Mouse (Mus musculus): Measurements from ENCODE around the gene Zbtb7a. TPM values are rescaled to one million over a fixed set of nuclear protein-coding genes. Genes with fewer than 3 reads are reported as not detected.
A peak's percentile ranks its signal among the peaks of the same experiment; 100 is the strongest.

Zbtb7a gene
- polyA plus RNA-seq, 1 experiment from 2014 or later = 34.2 TPM

- Histone ChIP-seq H3K9me3 (ENCODE audit: control insufficient read depth, low read length) (no peaks in the 10 kb centered on the region), H3K4me3 (ENCODE audit: low read depth, low read length) (peak overlapping the region; percentile 97; the same call in 1 of the 2 replicates), H3K36me3 (ENCODE audit: control insufficient read depth, insufficient read depth, low read length) (peaks cover 34% of the 10 kb centered on the region), H3K4me1 (replicated peaks; ENCODE audit: control insufficient read depth, insufficient read depth, low read length) (peaks cover 44% of the 10 kb centered on the region), H3K4me2 (peak overlapping the region; percentile 99), H3K27ac (ENCODE audit: low read depth, low read length) (0 out of 2 replicates have a peak overlapping the region, but pooled peaks have one; percentile 3), H3K9ac (ENCODE audit: low read depth, low read length) (peak overlapping the region; percentile 89; the same call in 1 of the 2 replicates), H3K27me3 (replicated peaks; ENCODE audit: control insufficient read depth, insufficient read depth, low read length) (no peaks in the 10 kb centered on the region)
- no peak for DNase-seq (ENCODE audit: low spot score)
- 74% methylated on average over 7 of the region's 7 CpGs for WGBS
- ATAC-seq (replicated peaks; ENCODE audit: low FRiP score) = no peak
These were observed 6.6 kb downstream of the Zbtb7a start for GRCm38 (mm10) chr10:81141455-81142210.

GRCm38 (mm10) chr10:81142551-81142981 is 7.5 kb downstream of the Zbtb7a start:
- H3K4me2 ChIP-seq = 0 out of 2 replicates have a peak overlapping the region, but pooled peaks have one; percentile 8
- H3K36me3 ChIP-seq (ENCODE audit: control insufficient read depth, insufficient read depth, low read length) = peaks cover 44% of the 10 kb centered on the region
- H3K27ac ChIP-seq (ENCODE audit: low read depth, low read length) = no peak overlapping the region
- no peaks in the 10 kb centered on the region for H3K27me3 ChIP-seq (replicated peaks; ENCODE audit: control insufficient read depth, insufficient read depth, low read length)
- no peak overlapping the region for H3K9ac ChIP-seq (ENCODE audit: low read depth, low read length)
- H3K4me1 ChIP-seq (replicated peaks; ENCODE audit: control insufficient read depth, insufficient read depth, low read length) = peaks cover 44% of the 10 kb centered on the region
- DNase-seq (ENCODE audit: low spot score) = no peak
- no peak overlapping the region for H3K4me3 ChIP-seq (ENCODE audit: low read depth, low read length)
- ATAC-seq (replicated peaks; ENCODE audit: low FRiP score) = no peak
- 78% methylated on average over 5 of the region's 5 CpGs for WGBS
- no peaks in the 10 kb centered on the region for H3K9me3 ChIP-seq (ENCODE audit: control insufficient read depth, low read length)

GRCm38 (mm10) chr10:81143157-81143633 is 8.2 kb downstream of the Zbtb7a start:
- no peak overlapping the region for H3K4me3 ChIP-seq (ENCODE audit: low read depth, low read length)
- 95% methylated on average over 7 of the region's 7 CpGs for WGBS
- ATAC-seq (replicated peaks; ENCODE audit: low FRiP score) (no peak), DNase-seq (ENCODE audit: low spot score) (no peak)
- no peak overlapping the region for H3K4me2 ChIP-seq
- H3K27ac ChIP-seq (ENCODE audit: low read depth, low read length) = no peak overlapping the region
- H3K27me3 ChIP-seq (replicated peaks; ENCODE audit: control insufficient read depth, insufficient read depth, low read length) = no peaks in the 10 kb centered on the region
- H3K9ac ChIP-seq (ENCODE audit: low read depth, low read length) = no peak overlapping the region
- H3K4me1 ChIP-seq (replicated peaks; ENCODE audit: control insufficient read depth, insufficient read depth, low read length) = peaks cover 44% of the 10 kb centered on the region
- H3K36me3 ChIP-seq (ENCODE audit: control insufficient read depth, insufficient read depth, low read length) = peaks cover 50% of the 10 kb centered on the region
- no peaks in the 10 kb centered on the region for H3K9me3 ChIP-seq (ENCODE audit: control insufficient read depth, low read length)

GRCm38 (mm10) chr10:81143845-81144437 is 8.9 kb downstream of the Zbtb7a start:
- Histone ChIP-seq H3K27ac (ENCODE audit: low read depth, low read length) (no peak overlapping the region), H3K4me1 (replicated peaks; ENCODE audit: control insufficient read depth, insufficient read depth, low read length) (peaks cover 39% of the 10 kb centered on the region), H3K36me3 (ENCODE audit: control insufficient read depth, insufficient read depth, low read length) (peaks cover 57% of the 10 kb centered on the region), H3K9me3 (ENCODE audit: control insufficient read depth, low read length) (no peaks in the 10 kb centered on the region), H3K4me2 (no peak overlapping the region), H3K9ac (ENCODE audit: low read depth, low read length) (no peak overlapping the region), H3K4me3 (ENCODE audit: low read depth, low read length) (no peak overlapping the region), H3K27me3 (replicated peaks; ENCODE audit: control insufficient read depth, insufficient read depth, low read length) (no peaks in the 10 kb centered on the region)
- ATAC-seq (replicated peaks; ENCODE audit: low FRiP score) (no peak), DNase-seq (ENCODE audit: low spot score) (no peak)
- WGBS = 94% methylated on average over 52 of the region's 52 CpGs

GRCm38 (mm10) chr10:81144667-81145066 is 9.6 kb downstream of the Zbtb7a start:
- H3K4me1 ChIP-seq (replicated peaks; ENCODE audit: control insufficient read depth, insufficient read depth, low read length) = peaks cover 32% of the 10 kb centered on the region
- no peaks in the 10 kb centered on the region for H3K9me3 ChIP-seq (ENCODE audit: control insufficient read depth, low read length)
- no peak overlapping the region for H3K27ac ChIP-seq (ENCODE audit: low read depth, low read length)
- ATAC-seq (replicated peaks; ENCODE audit: low FRiP score) = no peak
- WGBS = 90% methylated on average over 27 of the region's 27 CpGs
- no peak overlapping the region for H3K9ac ChIP-seq (ENCODE audit: low read depth, low read length)
- H3K4me3 ChIP-seq (ENCODE audit: low read depth, low read length) = no peak overlapping the region
- no peaks in the 10 kb centered on the region for H3K27me3 ChIP-seq (replicated peaks; ENCODE audit: control insufficient read depth, insufficient read depth, low read length)
- H3K4me2 ChIP-seq = no peak overlapping the region
- peaks cover 64% of the 10 kb centered on the region for H3K36me3 ChIP-seq (ENCODE audit: control insufficient read depth, insufficient read depth, low read length)
- DNase-seq (ENCODE audit: low spot score) = no peak

GRCm38 (mm10) chr10:81145307-81145706 is 10.3 kb downstream of the Zbtb7a start:
- Histone ChIP-seq H3K4me3 (ENCODE audit: low read depth, low read length) (no peak overlapping the region), H3K9ac (ENCODE audit: low read depth, low read length) (no peak overlapping the region), H3K4me1 (replicated peaks; ENCODE audit: control insufficient read depth, insufficient read depth, low read length) (peaks cover 28% of the 10 kb centered on the region), H3K27me3 (replicated peaks; ENCODE audit: control insufficient read depth, insufficient read depth, low read length) (no peaks in the 10 kb centered on the region), H3K9me3 (ENCODE audit: control insufficient read depth, low read length) (no peaks in the 10 kb centered on the region), H3K36me3 (ENCODE audit: control insufficient read depth, insufficient read depth, low read length) (peaks cover 70% of the 10 kb centered on the region), H3K4me2 (no peak overlapping the region), H3K27ac (ENCODE audit: low read depth, low read length) (no peak overlapping the region)
- DNase-seq (ENCODE audit: low spot score) (no peak), ATAC-seq (replicated peaks; ENCODE audit: low FRiP score) (no peak)
- WGBS = 94% methylated on average over 6 of the region's 6 CpGs

- ATAC-seq (replicated peaks; ENCODE audit: low FRiP score) = no peak
- no peaks in the 10 kb centered on the region for H3K9me3 ChIP-seq (ENCODE audit: control insufficient read depth, low read length)
- H3K4me2 ChIP-seq = no peak overlapping the region
- peaks cover 72% of the 10 kb centered on the region for H3K36me3 ChIP-seq (ENCODE audit: control insufficient read depth, insufficient read depth, low read length)
- WGBS = 83% methylated on average over 7 of the region's 7 CpGs
- no peak for DNase-seq (ENCODE audit: low spot score)
- H3K4me1 ChIP-seq (replicated peaks; ENCODE audit: control insufficient read depth, insufficient read depth, low read length) = peaks cover 23% of the 10 kb centered on the region
- H3K9ac ChIP-seq (ENCODE audit: low read depth, low read length) = no peak overlapping the region
- H3K27me3 ChIP-seq (replicated peaks; ENCODE audit: control insufficient read depth, insufficient read depth, low read length) = no peaks in the 10 kb centered on the region
- no peak overlapping the region for H3K4me3 ChIP-seq (ENCODE audit: low read depth, low read length)
- no peak overlapping the region; the same call in 1 of the 2 replicates for H3K27ac ChIP-seq (ENCODE audit: low read depth, low read length)
These were observed 10.8 kb downstream of the Zbtb7a start for GRCm38 (mm10) chr10:81145778-81146177.

GRCm38 (mm10) chr10:81146296-81146695 is 11.3 kb downstream of the Zbtb7a start:
- Histone ChIP-seq H3K4me1 (replicated peaks; ENCODE audit: control insufficient read depth, insufficient read depth, low read length) (peaks cover 19% of the 10 kb centered on the region), H3K4me3 (ENCODE audit: low read depth, low read length) (no peak overlapping the region), H3K4me2 (no peak overlapping the region), H3K27ac (ENCODE audit: low read depth, low read length) (no peak overlapping the region; the same call in 1 of the 2 replicates), H3K9ac (ENCODE audit: low read depth, low read length) (no peak overlapping the region), H3K27me3 (replicated peaks; ENCODE audit: control insufficient read depth, insufficient read depth, low read length) (no peaks in the 10 kb centered on the region), H3K9me3 (ENCODE audit: control insufficient read depth, low read length) (no peaks in the 10 kb centered on the region), H3K36me3 (ENCODE audit: control insufficient read depth, insufficient read depth, low read length) (peaks cover 72% of the 10 kb centered on the region)
- 86% methylated on average over 4 of the region's 4 CpGs for WGBS
- ATAC-seq (replicated peaks; ENCODE audit: low FRiP score) = no peak
- DNase-seq (ENCODE audit: low spot score) = no peak

Data from liver, embryonic 11.5 days (tissue).